Mouse (Mus musculus) gastrocnemius, postnatal 4 days (tissue): ENCODE data around the gene Lrrc56. TPM values are rescaled to one million over a fixed set of nuclear protein-coding genes. Genes with fewer than 3 reads are reported as not detected.

Experiments
- DNase-seq, 2 experiments: peaks; one replicate each; pipeline ENCODE4 v3.0.0; 2021 to 2022; ENCODE audit warnings: low spot score in 2 of 2, mixed read lengths in 2 of 2
- long read RNA-seq, 2 experiments: library from polyadenylated mRNA; stranded (forward); transcript quantifications; one replicate each; pipeline ENCODE4 v2.0.0; 2021
- total RNA-seq, 2 experiments: library from RNA; stranded (reverse); gene quantifications; 2 replicates each; pipeline ENCODE4 v1.2.3; 2021

The Lrrc56 gene
- total RNA-seq: 1 to 10 TPM; 4.9 to 5.2 TPM
- long read RNA-seq, experiment 1, partial matches to known transcripts: 0 of 6 reads
- long read RNA-seq, experiment 1, other reads (novel, unspliced or antisense): 5 of 6 reads
- long read RNA-seq, experiment 2, partial matches to known transcripts: 1 of 4 reads
- long read RNA-seq, experiment 2, other reads (novel, unspliced or antisense): 1 of 4 reads

DNA sequence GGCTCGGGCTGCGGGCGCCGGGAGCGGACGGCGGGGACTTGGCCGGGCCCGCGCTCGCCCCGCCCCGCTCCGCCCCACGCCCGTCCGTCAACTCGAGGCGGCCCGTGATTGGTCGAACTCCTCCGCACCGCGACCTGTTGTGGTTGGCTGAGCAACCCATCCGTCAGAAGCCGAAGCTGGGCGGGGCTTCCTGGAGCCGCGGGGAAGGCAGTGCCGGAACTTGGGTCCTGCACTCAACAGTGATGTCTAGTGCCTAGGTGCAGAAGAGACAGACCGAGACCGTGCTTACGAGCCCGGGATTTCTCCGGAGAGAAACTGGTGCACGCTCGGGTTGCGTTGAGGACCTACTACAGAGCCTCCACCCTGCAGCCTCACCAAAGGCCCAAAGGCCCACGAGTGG is at the start of gene Lrrc56, which contains the start of gene Hras:
TSS of gene Lrrc56 (plus strand) at position 210 of the 400 bp plus-strand sequence.
TSS of gene Hras (minus strand) at position 58 of the 400 bp plus-strand sequence.
- peak; percentile 97 to 98 for DNase-seq

- no peak for DNase-seq
These were observed 49.3 kb upstream of the Lrrc56 start for GRCm38 (mm10) chr7:141144650-141145049.

DNA sequence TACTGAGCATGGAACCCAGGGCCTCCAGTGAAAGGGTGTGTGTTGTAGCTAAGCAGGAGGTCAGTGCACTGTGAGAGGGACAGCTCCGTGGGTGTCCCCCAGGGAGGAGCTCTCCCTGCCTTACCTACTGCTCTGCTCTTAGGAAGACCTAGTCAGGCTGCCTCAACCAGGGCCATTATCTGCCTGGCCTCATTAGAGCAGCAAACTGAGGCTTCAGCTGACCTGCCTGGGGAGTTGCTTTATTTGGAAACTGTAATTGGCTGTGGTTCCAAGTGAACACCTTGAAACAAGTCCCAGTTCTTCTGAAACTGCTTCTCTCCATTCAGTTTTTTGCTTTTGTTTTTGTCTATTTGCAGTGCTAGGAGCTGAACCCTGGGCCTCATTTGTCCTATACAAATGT is 48.6 kb upstream of the Lrrc56 start:
- no peak for DNase-seq

DNA sequence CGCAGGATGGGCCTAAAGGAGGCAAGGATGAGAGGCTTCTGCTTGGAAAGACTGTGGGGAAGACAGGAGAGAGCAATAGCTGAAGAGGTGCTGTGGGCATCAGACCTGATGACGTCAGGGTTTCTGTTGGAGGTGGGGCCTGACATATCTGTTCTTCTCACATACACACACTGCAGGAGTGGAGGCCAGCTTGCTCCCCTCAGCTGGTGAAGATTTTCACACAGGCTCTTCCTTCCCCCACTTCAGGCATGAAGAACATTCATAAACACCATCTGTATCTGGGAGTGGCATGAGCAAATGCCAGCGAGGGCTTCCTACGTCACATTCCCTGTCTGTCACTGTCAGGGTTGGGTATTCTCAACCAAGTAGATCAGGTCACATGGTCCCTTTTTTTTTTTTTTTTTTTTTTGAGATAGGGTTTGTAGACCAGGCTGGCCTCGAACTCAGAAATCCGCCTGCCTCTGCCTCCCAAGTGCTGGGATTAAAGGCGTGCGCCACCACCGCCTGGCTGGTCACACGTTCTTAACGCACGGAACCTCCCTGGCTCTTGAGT is 47.8 kb upstream of the Lrrc56 start:
- no peak for DNase-seq

- no peak for DNase-seq
These were observed 46.9 kb upstream of the Lrrc56 start for GRCm38 (mm10) chr7:141147044-141147443.

DNA sequence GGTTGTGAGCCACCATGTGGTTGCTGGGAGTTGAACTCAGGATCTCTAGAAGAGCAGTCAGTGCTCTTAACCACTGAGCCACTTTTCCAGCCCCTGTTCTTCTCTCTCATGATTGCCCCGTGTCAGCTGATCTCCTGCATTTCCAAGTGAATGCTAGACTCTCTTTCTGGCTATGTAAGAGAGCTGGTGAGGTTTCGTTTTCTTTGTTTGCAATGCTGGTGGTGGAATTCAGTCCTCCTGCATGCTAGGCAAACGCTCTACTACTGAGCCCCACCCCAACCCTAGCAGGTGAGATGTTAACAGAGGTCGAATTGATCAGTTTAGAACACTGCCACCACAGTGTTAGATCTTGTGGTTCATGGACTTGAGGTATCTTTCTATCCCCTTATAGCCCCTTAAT is 45.3 kb upstream of the Lrrc56 start:
- DNase-seq: no peak

- no peak for DNase-seq
These were observed 38.6 kb upstream of the Lrrc56 start for GRCm38 (mm10) chr7:141155362-141155761.

DNA sequence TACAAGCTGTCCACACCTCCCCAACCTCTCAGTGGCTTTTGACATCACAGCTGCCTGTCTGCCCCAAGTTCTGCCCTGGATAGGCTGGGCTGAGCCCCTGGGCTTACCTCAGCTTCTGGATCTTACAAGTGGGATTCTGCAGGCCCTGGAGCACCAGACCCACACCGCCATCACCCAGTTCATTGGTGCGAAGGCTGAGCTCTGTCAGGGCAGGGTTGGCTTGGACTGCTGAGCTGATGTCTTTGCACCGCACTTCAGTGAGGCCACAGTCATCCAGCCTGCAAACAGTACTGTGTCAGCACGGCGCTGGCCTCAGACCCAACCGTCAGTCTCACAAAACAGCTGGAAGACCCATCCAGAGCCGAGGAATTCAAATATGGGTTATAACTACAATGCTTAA is 29.6 kb upstream of the Lrrc56 start:
- no peak for DNase-seq

- no peak for DNase-seq
These were observed 29.1 kb upstream of the Lrrc56 start for GRCm38 (mm10) chr7:141164850-141165249.

- DNase-seq: peak in 1 of 2 experiments; percentile 45
These were observed 25.9 kb upstream of the Lrrc56 start for GRCm38 (mm10) chr7:141167901-141168517.

- DNase-seq: peak in 1 of 2 experiments; percentile 62
These were observed 25.4 kb upstream of the Lrrc56 start for GRCm38 (mm10) chr7:141168518-141168953.

DNA sequence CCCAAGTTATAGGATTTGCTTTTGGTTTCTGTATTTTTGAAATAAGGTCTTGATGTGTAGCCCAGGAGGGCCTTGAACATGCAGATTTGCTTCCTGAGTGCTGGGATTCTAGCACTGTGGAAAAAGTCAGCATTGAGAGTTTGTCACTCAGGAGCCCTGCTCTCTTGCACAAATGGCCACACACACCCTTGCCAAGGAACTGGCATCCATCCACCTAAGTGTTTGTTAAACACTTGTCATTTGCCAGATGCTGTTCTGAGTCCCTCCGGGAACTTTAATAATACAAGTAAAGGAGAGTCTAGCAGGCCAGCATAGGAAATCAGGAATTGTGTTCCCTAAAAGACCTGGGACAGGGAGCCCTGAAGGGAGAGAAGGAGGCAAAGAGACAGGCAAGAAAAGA is 24.7 kb upstream of the Lrrc56 start:
- no peak for DNase-seq

- no peak for DNase-seq
These were observed 24.1 kb upstream of the Lrrc56 start for GRCm38 (mm10) chr7:141169866-141170265.

DNA sequence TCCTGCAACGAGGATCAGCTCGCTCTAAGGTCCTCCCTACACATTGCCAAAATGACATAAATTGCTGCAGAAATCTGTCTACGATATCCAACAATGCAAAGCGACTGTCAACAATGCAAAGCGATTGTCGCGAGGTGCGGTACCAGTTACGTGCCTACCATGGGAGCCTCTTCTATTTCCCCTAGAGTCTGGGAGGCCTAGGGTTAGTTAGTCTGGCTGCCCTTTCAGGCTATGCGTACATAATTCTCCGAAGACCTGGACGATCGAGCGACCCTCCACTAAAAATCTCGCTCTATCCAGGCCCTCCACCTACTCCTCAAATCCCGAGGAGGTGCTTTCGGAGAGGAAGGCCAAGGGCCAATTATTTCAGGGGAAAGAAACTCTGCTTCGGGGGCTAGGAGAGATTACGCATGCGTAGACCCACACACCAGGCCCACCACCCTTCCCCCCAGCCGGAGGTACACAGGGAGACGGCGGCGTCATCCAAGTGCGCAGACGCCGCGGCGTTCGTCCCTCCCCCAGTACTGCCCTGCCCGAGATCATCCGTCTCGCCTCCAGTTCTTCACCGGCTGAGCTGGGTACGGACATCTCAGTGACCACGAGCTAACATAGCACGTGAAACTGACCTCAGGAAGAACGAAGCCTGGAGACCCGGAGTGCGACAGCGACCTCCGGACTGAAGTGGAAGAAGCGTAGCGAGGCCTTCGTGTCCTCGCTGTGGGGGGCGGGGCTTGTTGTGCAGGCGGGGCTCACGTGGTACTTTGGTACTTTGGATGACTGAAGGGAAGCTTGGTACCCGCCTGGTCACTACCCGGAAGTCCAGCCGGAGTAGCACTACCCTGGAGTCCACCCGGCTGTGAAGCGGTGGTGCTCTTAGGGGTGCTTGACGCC is 21.6 kb upstream of the Lrrc56 start, which contains the start of gene Rnh1:
TSS of gene Rnh1 (minus strand) at position 742 of the 891 bp plus-strand sequence.
- DNase-seq: peak; percentile 77 to 90

DNA sequence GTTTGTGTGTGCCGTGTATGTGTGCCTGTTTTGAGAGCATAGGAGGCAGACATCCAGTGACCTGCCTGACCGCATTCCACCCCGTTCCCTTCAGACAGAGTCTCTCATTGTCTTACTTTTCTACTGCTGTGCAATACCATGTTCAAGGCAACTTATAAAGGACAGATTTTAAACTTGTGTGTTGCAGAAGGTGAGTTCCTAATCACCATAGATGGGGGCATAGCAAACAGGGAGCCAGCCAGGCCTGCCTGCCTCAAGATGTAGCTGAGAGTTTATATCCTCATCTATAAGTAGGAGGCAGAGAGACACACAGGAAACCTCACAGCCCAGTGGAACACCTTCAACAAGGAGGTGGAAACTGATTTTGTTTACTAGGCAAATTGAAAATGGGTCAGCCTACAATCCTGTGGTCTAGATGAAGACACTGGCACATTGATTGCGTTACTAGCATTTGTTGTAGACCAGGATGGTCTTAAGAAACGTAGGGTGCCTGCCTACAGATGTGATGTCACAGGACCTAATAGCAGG is 20.6 kb upstream of the Lrrc56 start:
- no peak for DNase-seq

GRCm38 (mm10) chr7:141175068-141175467 is 18.9 kb upstream of the Lrrc56 start:
- DNase-seq: no peak

GRCm38 (mm10) chr7:141176173-141176572 is 17.8 kb upstream of the Lrrc56 start:
- peak; percentile 68 to 83 for DNase-seq

GRCm38 (mm10) chr7:141188194-141188593 is 5.8 kb upstream of the Lrrc56 start:
- DNase-seq: no peak

DNA sequence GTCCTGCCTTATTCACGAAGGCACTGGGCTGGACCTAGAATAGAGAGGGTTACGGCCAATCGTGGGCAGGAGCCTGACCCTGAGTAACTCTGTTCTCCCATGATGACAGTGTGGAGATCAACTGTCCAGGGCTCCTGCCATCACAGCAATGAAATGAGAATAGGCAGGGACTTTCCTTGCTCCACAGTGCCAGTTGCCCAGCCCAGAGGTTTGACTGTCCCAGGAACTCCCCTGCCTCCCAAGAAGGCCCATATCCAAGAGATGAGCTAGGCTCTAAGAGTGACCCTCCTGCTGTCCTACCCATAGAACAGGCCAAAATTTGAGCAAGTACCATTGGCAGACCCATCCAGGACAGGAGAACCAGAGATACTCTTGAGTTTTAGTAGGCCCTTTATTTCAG is 5.2 kb upstream of the Lrrc56 start:
- DNase-seq: no peak

DNA sequence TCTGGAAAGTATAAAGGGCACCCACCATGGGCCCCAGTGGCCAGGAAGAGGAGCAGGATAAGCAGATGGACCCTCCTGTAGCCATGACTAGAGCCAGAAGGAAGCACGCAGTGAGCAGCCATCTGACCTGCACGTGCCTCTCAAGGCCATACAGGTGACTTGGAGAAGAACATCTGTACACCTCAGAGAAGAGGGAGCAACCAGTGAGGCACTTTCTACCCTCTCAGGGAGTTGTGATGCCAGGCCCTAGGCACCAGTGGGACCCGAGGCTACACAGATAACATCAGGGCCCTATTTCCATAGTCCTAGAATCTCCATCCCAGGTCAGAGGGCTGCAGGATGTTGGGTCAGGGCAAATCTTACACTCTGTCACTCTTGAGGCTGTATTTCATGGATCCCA is 3.7 kb upstream of the Lrrc56 start:
- no peak for DNase-seq

GRCm38 (mm10) chr7:141191036-141191435 is 2.9 kb upstream of the Lrrc56 start:
- no peak for DNase-seq
